Mouse (Mus musculus): Measurements from ENCODE around the gene Usp3. TPM values are rescaled to one million over a fixed set of nuclear protein-coding genes. Genes with fewer than 3 reads are reported as not detected.

Usp3 gene
- polyA plus RNA-seq, 1 experiment from 2014 or later: 109 TPM

- Histone ChIP-seq H3K9me3 (no peaks in the 10 kb centered on the region), H3K27me3 (no peaks in the 10 kb centered on the region), H3K4me3 (replicated peaks) (no peak overlapping the region), H3K4me1 (replicated peaks) (peaks cover 20% of the 10 kb centered on the region), H3K9ac (replicated peaks) (no peak overlapping the region), H3K27ac (no peak overlapping the region), H3K36me3 (no peaks in the 10 kb centered on the region), H3K4me2 (replicated peaks) (no peak overlapping the region)
- WGBS: 76% methylated on average over 4 of the region's 4 CpGs
- ATAC-seq: no peak
Observed at GRCm38 (mm10) chr9:66616858-66617257, 23.9 kb upstream of the Usp3 start.

- 78% methylated on average over 9 of the region's 9 CpGs for WGBS
- no peak overlapping the region for H3K4me3 ChIP-seq (replicated peaks)
- no peaks in the 10 kb centered on the region for H3K9me3 ChIP-seq
- no peaks in the 10 kb centered on the region for H3K27me3 ChIP-seq
- no peak for ATAC-seq
- H3K9ac ChIP-seq (replicated peaks): no peak overlapping the region
- H3K4me2 ChIP-seq (replicated peaks): no peak overlapping the region
- peaks cover 14% of the 10 kb centered on the region for H3K4me1 ChIP-seq (replicated peaks)
- no peaks in the 10 kb centered on the region for H3K36me3 ChIP-seq
- H3K27ac ChIP-seq: no peak overlapping the region
Observed at GRCm38 (mm10) chr9:66615141-66615540, 22.2 kb upstream of the Usp3 start.

GRCm38 (mm10) chr9:66614547-66614946, 21.6 kb upstream of the Usp3 start:
- no peaks in the 10 kb centered on the region for H3K27me3 ChIP-seq
- H3K9me3 ChIP-seq: no peaks in the 10 kb centered on the region
- no peak overlapping the region for H3K4me3 ChIP-seq (replicated peaks)
- H3K9ac ChIP-seq (replicated peaks): no peak overlapping the region
- ATAC-seq: no peak
- no peak overlapping the region for H3K27ac ChIP-seq
- H3K4me1 ChIP-seq (replicated peaks): peaks cover 10% of the 10 kb centered on the region
- H3K36me3 ChIP-seq: no peaks in the 10 kb centered on the region
- no peak overlapping the region for H3K4me2 ChIP-seq (replicated peaks)
- WGBS: 78% methylated on average over 7 of the region's 7 CpGs

- 88% methylated on average over 7 of the region's 7 CpGs for WGBS
- no peaks in the 10 kb centered on the region for H3K36me3 ChIP-seq
- ATAC-seq: no peak
- no peaks in the 10 kb centered on the region for H3K9me3 ChIP-seq
- no peak overlapping the region for H3K9ac ChIP-seq (replicated peaks)
- no peaks in the 10 kb centered on the region for H3K27me3 ChIP-seq
- H3K27ac ChIP-seq: no peak overlapping the region
- H3K4me1 ChIP-seq (replicated peaks): peaks cover 8% of the 10 kb centered on the region
- no peak overlapping the region for H3K4me3 ChIP-seq (replicated peaks)
- no peak overlapping the region for H3K4me2 ChIP-seq (replicated peaks)
Observed at GRCm38 (mm10) chr9:66613667-66614066, 20.7 kb upstream of the Usp3 start.

- Histone ChIP-seq H3K36me3 (no peaks in the 10 kb centered on the region), H3K4me2 (replicated peaks) (peak overlapping the region; percentile 41), H3K9ac (replicated peaks) (no peak overlapping the region), H3K27me3 (no peaks in the 10 kb centered on the region), H3K27ac (no peak overlapping the region), H3K9me3 (no peaks in the 10 kb centered on the region), H3K4me1 (replicated peaks) (peaks cover 13% of the 10 kb centered on the region), H3K4me3 (replicated peaks) (no peak overlapping the region)
- ATAC-seq: peak; percentile 65
- 19% methylated on average over 18 of the region's 18 CpGs for WGBS
Observed at GRCm38 (mm10) chr9:66611478-66612093, 18.6 kb upstream of the Usp3 start.

- Histone ChIP-seq H3K9me3 (no peaks in the 10 kb centered on the region), H3K4me3 (replicated peaks) (no peak overlapping the region), H3K9ac (replicated peaks) (no peak overlapping the region), H3K4me2 (replicated peaks) (no peak overlapping the region), H3K36me3 (no peaks in the 10 kb centered on the region), H3K27ac (no peak overlapping the region), H3K27me3 (no peaks in the 10 kb centered on the region), H3K4me1 (replicated peaks) (peaks cover 18% of the 10 kb centered on the region)
- 84% methylated on average over 5 of the region's 5 CpGs for WGBS
- no peak for ATAC-seq
Observed at GRCm38 (mm10) chr9:66608817-66609345, 15.9 kb upstream of the Usp3 start.

- Histone ChIP-seq H3K27me3 (no peaks in the 10 kb centered on the region), H3K4me2 (replicated peaks) (no peak overlapping the region), H3K9me3 (no peaks in the 10 kb centered on the region), H3K4me3 (replicated peaks) (no peak overlapping the region), H3K36me3 (no peaks in the 10 kb centered on the region), H3K27ac (no peak overlapping the region), H3K4me1 (replicated peaks) (peaks cover 15% of the 10 kb centered on the region), H3K9ac (replicated peaks) (no peak overlapping the region)
- ATAC-seq: no peak
- WGBS: 73% methylated on average over 12 of the region's 12 CpGs
Observed at GRCm38 (mm10) chr9:66606851-66607250, 13.9 kb upstream of the Usp3 start.

GRCm38 (mm10) chr9:66605876-66606750, 13.2 kb upstream of the Usp3 start:
- no peak for ATAC-seq
- 74% methylated on average over 13 of the region's 13 CpGs for WGBS
- Histone ChIP-seq H3K27me3 (no peaks in the 10 kb centered on the region), H3K9ac (replicated peaks) (no peak overlapping the region), H3K27ac (no peak overlapping the region), H3K4me2 (replicated peaks) (no peak overlapping the region), H3K36me3 (no peaks in the 10 kb centered on the region), H3K9me3 (no peaks in the 10 kb centered on the region), H3K4me3 (replicated peaks) (no peak overlapping the region), H3K4me1 (replicated peaks) (peaks cover 10% of the 10 kb centered on the region; the same call in 1 of the 2 replicates)

- Histone ChIP-seq H3K9ac (replicated peaks) (no peak overlapping the region), H3K27ac (no peak overlapping the region), H3K36me3 (no peaks in the 10 kb centered on the region), H3K4me3 (replicated peaks) (no peak overlapping the region), H3K4me2 (replicated peaks) (no peak overlapping the region), H3K27me3 (no peaks in the 10 kb centered on the region), H3K4me1 (replicated peaks) (peaks cover 13% of the 10 kb centered on the region; the same call in 1 of the 2 replicates), H3K9me3 (no peaks in the 10 kb centered on the region)
- ATAC-seq: no peak
- 88% methylated on average over 8 of the region's 8 CpGs for WGBS
Observed at GRCm38 (mm10) chr9:66604349-66605206, 11.6 kb upstream of the Usp3 start.

GRCm38 (mm10) chr9:66603907-66604306, 11.0 kb upstream of the Usp3 start:
- Histone ChIP-seq H3K36me3 (no peaks in the 10 kb centered on the region), H3K4me3 (replicated peaks) (no peak overlapping the region), H3K4me1 (replicated peaks) (peaks cover 14% of the 10 kb centered on the region; the same call in 1 of the 2 replicates), H3K4me2 (replicated peaks) (no peak overlapping the region), H3K9me3 (no peaks in the 10 kb centered on the region), H3K27me3 (no peaks in the 10 kb centered on the region), H3K9ac (replicated peaks) (no peak overlapping the region), H3K27ac (no peak overlapping the region)
- no peak for ATAC-seq
- WGBS: 89% methylated on average over 1 of the region's 1 CpGs

GRCm38 (mm10) chr9:66601006-66601405, 8.1 kb upstream of the Usp3 start:
- H3K4me2 ChIP-seq (replicated peaks): no peak overlapping the region
- 91% methylated on average over 2 of the region's 2 CpGs for WGBS

More at GRCm38 (mm10) chr9:66601006-66601405, 8.1 kb upstream of the Usp3 start:
- H3K4me1 ChIP-seq (replicated peaks): 0 out of 2 replicates have a peak, but pooled peaks cover 9% of the 10 kb centered on the region
- no peaks in the 10 kb centered on the region for H3K36me3 ChIP-seq
- no peaks in the 10 kb centered on the region for H3K9me3 ChIP-seq
- no peak overlapping the region for H3K27ac ChIP-seq
- ATAC-seq: no peak
- H3K4me3 ChIP-seq (replicated peaks): no peak overlapping the region
- peaks cover 5% of the 10 kb centered on the region; the same call in 1 of the 2 replicates for H3K27me3 ChIP-seq
- no peak overlapping the region for H3K9ac ChIP-seq (replicated peaks)
